Mouse (Mus musculus) cerebellum, adult 18-20 months (tissue): ENCODE data around the gene Tmem72.

ENCODE experiments used
- DNase-seq, 2 experiments: peaks; one replicate each; pipeline ENCODE4 v3.0.0; 2021

Gene Tmem72

DNA sequence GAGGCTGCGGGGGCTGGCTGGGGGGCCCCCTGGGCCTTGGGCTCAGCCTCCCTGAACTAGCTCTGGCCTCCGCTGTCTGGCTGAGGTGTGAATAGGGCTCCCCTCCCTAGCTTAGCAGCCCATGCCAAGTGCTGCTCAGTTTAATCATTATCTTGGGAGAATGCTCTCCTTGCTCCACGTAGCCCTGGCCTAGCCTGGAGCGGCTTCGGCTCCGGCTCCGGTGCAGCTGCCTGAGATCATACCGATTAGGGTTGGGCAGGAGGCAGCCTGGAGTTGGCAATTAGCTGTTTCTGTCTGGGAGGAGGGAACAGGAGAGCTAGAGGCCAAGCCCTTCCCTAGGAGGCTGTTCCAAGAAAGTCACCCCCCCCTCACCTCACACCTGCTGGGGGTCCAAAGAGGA is at the start of gene Tmem72:
Gene Tmem72, minus strand, starts transcription at position 248 of the 400 bp plus-strand sequence.
- no peak for DNase-seq

DNA sequence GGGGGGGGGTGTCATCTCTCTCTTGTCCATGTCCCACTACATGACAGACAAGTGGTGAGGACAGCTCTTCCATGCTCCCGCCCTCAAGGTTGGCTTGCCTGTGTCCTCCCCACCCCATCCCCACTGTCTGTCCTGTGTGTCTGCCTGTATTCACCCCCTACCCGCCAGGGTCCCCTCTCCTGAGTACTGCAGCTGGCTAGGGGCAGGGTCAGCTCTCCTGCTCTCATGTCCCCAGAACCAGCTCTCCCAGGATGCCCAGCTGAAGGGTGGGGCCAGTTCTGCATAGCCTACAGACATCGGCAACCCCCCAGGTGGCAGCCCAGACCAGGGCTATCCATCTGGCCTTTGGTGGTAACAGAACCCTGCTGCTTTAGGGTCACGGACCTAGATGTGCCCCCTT is 47.8 kb upstream of the Tmem72 start:
- no peak for DNase-seq

DNA sequence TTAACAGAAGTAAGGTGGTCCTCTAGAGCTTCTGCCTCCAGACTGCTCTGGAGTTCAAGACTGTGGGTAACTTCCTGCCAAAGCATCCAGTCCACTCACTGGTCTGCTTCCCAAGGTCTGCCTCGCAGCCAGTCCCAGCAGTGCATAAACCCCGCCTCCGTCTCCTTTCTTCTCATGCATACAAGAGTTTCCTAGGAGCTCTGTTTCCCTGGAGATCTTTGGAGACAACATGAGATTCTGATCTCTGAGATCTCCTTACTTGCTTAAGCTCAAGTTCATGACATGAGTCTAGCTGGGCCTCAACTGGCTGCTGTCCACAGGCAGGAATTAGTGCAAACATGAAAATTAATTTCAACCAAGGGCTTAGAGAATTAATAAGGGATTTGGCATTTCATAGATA is 45.6 kb upstream of the Tmem72 start:
- no peak for DNase-seq

DNA sequence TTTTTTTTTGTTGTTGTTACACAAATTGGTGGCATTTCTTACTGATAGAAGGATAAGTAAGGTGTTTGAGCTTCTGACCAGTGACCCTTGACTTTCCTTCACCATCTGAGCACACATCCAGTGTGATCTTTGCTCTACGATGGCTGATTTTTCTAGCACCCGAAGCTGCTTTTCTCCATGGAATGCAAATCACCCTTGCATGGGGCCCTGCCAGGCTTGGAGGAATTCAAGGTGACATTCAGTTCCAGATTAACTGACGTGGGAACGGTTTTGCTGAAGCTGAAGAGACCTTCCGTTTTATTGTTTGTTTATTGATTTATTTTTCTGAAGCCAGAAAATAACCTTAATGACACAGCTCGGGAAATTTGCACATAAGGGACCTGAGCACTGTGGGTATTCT is 43.5 kb upstream of the Tmem72 start:
- no peak for DNase-seq

DNA sequence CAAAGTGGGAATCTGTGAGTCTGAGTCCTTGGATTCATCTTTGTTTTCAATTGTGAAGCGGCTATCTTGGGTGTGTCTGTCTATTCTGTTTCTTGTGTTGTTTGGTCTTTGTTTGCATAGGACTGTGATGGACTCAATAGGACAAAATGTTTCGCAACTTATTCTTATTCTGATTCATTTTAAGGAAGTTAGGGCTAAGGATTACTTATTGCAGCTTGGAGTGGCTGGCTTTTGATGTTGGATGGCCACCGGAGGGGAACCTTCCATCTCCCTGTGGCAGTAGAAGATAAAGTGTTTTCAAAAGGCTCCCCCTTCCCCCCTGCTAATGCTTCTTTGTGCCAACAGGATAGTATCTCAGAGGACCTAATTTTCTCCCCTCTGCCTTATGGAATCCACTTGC is 39.7 kb upstream of the Tmem72 start:
- DNase-seq: no peak

DNA sequence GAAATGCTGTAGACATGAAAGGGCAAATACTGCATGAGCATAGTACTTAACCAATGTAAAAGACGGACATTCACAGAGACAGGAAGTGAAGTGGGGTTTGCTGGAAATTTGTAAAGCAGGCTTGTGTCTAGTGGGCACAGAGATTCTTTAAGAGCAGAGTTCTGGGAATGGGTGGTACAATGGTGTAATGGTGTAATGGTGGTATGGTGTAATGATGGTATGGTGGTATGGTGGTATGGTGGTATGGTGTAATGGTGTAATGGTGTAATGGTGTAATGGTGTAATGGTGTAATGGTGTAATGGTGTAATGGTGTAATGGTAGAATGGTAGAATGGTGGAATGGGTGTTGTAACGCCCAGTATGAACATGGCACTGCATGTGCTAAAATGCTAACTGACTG is 21.3 kb upstream of the Tmem72 start:
- no peak for DNase-seq

DNA sequence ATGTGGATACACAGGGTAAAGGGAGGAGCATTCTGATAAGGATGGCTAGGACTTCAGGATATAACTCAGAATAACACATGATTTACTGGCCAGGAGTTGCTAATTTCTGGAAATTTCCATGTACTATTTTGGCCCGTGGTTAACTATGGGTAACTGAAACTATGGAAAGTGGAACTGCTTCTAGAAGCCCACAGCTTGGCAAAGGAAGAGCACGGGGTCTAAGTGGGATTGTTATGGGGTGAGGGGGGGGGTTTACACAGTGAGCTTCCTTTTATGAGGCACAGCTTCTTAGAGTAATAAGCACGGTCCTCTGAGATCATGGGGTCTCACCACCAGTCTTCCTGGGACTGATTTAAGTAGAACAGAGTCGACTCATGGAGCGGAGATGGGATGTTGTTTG is 18.6 kb upstream of the Tmem72 start:
- DNase-seq: no peak

DNA sequence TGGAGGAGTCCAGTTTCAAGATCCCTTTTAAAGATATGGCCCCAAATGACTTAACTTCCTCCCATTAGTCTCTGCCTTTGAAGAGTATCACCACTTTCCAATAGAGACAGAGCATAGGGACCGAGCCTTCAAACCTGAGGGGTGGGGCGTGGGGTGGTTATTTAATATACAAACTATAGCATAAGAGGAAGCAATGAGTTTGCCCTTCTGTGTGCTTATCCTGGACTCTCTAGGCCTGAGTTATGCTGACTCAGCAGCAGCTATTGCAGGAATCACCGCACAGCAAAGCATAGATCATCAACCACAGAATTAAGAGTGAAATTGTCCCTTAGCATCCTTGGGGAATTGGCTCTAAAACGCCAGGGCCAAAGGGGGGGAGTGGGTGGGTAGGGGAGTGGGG is 16.9 kb upstream of the Tmem72 start:
- no peak for DNase-seq

DNA sequence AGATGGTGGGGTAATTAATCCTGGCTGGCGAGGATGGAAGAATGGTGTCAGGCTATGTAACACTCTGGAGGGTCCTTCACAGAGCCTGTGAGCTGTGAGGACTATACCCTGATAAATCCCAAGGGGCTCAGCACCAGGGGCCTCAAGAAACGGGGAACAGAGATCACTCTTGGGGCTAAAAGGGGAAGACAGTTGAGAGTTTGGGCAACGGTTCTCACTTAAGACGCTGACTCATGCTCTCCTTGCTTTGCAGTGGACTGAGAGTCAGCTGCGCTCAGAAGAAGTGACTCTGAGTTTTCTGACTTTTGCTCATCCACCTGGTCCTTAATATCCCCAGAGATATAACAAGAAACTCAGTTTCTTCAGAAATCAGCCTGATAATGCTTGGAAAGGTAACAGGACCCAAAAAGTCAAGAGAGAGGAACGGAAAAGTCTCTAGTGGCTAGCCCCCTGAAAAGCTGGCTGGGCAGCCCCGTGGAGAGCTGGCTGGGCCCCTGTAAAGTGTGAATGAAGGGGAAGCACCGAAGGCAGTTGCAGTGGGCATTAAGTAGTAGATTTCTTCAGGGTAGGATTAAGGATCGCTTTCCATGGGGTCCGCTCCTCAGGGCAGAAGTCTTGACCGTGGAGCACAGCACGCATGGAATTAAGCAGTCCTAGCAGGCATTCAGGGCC is 7.9 kb upstream of the Tmem72 start:
- no peak for DNase-seq

DNA sequence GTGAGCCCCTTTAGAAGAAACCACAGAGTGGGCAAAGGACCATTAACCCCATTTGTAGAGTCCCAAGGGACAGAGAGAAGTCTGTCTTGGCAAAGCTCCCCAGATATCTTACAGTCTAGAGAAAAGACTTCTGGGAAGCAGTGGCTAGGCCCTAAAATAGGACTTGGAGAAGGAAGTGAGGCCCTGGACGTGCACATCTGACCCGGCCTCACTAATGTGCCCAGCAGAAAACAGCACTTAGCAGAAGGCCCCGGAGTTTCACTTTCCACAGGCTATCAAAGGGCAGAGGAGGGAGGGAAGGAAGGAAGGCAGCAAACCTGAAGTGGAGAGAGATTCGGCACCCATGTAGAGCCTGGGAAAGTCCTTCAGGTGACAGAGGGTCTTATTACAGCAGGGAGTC is 2.2 kb upstream of the Tmem72 start:
- no peak for DNase-seq

DNA sequence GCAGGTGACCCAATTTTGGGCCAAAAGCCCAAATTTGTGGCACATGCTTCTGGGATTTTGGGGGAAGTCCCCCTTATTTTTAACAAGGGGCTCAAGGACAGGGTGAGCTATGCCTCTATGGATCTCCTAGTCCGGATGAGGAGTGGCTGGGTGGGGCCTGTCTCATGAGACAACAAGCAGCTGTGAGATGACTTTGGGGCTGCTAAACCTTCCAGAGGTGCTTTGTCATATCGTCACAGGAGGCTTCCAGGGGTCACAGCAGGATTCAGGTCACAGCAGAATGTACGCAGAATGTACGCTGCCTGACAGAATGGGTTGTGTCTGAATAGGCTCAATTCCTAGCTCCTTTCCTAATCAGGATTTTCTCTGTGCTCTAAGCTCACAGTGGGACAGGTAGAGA is 1.6 kb upstream of the Tmem72 start:
- no peak for DNase-seq

DNA sequence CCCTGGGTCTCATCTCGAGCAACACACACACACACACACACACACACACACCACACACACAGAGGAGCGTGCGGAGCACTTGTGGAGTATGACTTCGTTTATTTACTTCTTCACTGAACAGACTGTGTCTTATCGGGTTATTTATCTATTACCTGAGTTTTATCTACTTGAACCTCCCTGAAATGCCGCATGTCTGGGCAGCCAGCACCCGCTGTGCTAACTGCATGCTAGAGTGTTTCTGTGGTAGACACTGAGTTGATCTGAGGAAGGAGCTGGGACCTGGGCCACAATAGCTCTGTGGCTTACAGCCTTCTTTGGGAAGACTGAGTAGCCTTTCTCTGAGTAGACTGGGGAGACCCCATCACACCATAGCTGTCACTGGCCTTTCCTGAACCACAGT is 1.1 kb upstream of the Tmem72 start:
- no peak for DNase-seq

DNA sequence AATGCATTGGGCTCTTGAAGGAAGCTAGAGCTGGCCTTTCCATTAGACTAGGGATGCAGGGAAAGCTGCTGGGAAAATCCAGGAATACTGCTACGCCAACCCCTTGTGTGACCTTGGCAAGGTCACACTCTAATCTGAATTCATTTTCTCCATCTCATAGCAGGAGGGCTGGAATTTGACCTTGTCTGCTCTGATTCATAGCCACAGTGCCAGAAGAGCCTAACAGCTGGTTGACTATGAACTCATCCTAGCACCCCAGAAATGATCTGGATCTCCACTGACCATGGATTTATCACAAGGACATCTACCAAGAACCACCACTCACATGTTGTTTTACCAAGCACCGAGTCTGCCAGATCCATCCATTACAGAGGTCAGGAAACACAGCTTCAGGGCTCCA is 1.5 kb downstream of the Tmem72 start:
- no peak for DNase-seq

DNA sequence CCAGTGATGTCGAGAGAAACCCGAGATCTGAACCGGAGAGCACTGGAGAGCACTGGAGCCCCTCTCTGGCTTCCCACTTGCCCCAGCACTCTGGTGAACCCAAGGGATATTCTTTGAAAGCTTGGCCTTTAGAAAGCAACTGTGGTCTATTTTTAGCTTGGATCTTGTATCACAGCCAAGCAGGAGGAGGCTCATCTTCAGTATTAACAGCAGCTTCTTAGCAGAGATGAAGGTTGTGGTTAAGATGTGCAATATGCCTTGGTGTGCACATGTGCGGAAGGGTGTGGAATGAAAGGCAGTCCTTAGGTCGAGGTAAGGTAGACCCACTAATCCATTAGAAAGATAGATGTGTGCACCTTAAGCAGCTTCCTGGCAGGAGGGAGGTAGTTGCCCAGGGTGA is 2.1 kb downstream of the Tmem72 start:
- DNase-seq: no peak

DNA sequence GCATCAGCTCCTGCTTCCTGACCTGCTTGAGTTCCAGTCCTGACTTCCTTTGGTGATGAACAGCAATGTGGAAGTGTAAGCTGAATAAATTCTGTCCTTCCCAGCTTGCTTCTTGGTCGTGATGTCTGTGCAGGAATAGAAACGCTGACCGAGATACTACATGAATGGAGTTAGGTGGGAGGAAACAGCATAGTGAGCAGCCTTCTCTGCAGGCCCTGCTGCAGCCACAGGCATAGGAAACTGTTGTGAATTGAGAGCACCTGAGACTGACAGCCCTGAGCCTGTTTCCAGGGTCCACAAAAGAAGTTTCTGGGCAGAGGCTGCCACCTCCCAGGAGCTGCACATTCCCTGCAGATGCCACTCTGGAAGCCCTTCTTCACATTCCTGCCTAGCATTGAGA is 2.7 kb downstream of the Tmem72 start:
- no peak for DNase-seq

DNA sequence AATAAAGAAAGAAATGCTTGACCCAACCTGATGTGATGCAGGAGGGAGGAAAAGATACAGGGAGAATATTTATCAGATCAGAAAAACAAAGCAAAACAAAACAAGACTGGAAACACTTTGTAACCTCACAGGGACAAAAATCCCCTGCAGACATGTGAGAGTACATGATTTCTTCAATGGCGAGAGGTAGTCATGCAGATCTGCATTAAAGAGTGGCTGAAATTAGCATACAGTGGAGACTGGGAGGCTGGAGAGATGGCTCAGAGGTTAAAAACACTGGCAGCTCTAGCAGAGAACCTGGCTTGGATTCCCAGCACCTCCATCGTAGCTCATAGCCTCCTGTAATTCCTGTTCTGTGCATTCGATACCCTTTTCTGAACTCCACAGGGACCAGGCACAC is 4.2 kb downstream of the Tmem72 start:
- no peak for DNase-seq

DNA sequence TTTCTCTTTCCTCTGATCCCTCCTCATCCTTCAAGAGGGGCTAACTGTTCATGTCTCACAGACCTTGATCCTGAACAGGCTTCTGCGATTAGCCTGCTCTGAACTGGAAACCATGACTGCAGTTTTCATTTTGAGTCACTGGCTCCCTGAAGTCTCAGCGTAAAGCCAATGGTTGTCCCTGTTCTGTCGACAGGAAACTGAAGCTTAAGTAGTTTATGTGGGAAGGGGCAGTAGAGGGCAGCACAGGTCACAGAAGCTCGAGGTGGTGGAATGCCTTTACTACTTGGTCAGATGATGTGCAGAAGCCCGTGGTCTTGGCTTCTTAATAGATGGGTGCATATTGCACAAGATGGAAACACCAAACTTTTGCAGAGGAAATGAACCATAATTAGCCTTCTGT is 4.7 kb downstream of the Tmem72 start:
- DNase-seq: no peak

DNA sequence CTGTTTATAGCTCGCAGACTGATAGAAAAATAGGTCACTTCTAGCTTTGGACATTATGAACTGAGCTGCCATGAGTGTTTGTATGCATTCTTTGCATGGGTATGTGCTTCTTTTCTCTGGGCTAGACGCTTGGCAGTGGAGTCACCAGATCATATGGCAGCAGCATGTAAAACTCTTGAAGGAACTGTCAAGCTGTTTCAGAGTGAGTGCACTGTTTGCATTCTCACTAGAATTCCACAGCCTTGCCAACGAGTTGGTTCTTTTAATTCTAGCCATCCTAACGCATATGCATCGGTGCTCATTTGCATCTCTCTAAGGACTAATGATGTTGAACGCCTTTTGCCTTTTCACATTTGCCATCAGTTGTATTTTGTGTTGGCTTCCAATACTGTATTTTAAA is 12.4 kb downstream of the Tmem72 start:
- DNase-seq: no peak

DNA sequence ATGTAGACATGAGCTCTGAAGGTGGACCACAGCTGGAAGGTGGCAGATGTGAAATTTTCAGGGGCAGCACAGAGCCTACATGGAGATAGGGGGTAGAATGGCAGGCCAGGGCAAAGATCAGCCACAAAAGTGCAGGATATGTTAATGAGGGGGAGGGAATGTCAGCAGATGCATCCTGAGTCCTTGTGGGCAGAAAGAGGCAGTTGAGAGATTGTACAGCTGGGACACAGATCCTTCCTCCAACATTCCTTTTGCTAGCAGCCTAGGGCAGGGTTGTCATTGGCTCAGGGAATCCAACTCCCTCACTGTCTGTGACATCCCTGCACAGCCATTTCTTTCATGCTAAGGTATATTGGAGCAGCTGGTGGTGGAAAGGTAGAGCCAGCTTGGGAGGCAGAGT is 15.9 kb downstream of the Tmem72 start:
- DNase-seq: no peak

DNA sequence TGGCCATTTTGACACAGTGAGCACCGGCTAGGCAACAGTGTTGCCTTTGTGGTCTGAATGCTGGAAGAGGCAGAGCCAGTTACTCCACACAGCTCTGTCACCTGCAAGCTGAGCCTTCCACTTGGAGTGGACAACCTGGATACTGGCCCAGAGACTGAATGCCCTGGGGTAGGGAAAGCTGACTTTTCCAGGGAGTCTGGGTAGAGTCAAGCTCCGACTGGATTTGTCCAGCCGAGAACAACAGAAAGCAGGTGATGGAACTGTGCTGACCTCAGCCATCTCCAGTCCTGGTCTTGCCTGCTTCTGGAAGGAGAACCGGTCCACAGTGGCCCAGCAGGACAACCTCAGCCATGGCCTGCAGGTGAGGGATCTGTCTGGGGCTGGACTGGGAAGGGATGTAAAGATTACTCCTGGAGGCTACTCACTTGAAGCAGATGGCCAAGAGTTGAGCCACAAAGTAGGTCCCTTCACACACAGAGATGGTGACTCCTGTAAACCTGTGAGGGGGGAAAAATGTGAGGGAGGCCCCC is 18.8 kb downstream of the Tmem72 start:
- no peak for DNase-seq

DNA sequence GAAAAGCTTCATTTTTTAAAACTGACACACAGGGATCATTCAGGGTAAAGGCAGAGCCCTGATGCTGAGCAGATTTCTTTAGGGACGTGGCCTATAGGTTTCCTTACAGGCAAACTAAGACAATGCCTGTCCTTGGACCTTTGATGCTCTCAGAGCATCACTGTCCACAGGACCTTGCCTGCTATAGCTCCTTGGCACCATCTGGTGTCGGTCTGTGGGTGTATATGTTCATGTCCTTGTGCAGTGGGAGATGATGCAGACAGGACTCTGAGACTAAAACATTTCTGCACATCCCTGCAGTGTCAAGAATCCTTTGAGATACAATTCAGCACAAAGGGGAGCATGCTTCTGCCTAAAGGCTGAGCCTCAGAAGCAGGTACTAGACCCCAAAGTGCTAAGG is 19.3 kb downstream of the Tmem72 start:
- DNase-seq: no peak

DNA sequence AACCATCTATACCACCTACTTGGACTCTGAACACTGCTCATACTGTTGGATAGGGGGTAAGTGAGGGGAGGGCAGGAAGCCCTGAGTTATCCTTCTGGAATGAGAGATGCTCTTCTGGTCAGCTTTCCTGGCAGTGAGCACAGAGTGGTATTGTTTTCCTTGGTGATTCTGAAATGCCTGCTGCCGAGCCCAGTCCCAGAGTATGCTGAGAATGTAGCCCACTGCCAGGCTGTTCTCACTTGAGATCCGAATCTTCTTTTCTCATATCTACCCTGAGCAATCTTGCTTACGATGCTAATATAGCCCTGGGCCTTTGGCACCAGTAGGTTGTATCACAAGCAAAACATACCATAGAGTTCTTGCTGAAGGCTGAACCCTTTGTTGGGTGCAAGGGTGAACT is 22.4 kb downstream of the Tmem72 start:
- DNase-seq: no peak

DNA sequence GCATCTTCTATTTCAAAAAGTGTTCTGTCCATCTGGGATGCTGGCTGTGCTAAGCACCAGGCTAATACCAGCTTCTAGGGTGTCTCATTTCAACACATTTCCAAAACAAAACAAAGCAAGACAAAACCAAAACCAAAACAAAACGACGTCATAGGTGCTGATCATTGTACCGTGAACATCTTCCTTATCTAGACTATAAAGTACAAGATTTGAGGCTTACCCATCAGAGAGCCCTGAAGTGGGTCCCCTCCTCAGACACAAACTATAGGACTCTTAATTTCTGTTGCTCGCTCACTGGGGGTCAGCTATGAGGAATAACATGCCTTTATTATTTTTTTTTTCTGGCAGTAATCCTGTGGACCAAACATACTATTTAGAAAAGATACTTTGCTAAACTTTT is 23.1 kb downstream of the Tmem72 start:
- DNase-seq: no peak

DNA sequence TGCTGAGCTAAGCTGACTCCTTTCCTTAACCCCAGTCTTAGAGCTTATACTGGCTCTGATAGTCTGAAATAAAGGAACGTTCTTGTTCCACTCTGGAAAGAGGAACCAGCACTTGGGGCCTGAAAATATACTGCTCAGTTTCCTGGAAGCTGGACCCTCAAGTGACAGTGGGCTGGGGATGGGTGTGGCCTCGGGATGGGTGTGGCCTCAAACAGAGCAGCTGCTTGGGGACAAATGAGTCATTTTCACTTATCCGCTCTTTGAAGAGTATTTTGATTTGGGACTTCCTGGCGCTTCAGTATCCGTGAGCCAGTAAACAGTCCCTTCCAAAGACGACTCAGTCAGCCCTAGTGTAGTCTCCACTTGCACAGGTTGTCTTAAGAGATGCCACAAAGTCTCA is 34.4 kb downstream of the Tmem72 start:
- no peak for DNase-seq

DNA sequence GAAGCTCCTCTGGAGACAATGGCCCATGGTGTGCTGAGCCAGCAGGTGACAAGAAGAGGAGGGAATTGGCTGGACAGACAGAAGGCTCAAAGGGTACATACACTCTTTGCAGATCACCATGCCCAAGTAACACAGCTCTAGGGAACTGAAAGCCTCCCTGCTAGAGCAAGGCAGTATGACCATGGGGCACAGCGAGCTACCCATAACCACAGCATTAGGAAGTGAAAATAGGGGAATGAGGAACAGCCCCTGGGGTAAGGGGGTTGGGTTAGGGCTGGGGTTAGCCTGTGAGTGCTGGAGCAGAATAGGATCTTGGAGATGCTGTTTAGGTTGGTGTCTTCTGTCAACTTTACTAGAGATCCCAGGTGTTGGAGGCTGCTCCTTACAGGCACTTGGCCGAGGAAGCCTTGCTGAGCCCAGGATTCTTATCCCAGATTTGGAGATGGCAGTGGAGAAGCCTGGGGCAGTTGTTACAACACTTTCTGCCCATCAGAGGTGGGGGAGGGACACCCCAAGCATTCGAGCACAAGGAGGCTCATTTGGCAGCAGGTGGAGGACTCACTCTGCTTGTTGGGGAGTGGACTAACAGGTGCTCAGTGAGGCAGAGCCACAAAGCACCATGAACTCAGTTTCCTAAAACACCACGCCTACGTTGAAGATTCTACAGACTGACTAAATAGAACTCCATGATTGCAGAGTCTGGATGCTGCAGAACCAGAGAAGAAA is 37.0 kb downstream of the Tmem72 start:
- DNase-seq: no peak
